Mouse (Mus musculus) left cerebral cortex, adult 11 months (tissue): ENCODE measurements around the gene Bex1.
"Not testable (repeated sequence)": the region's sequence is repeated elsewhere in the genome, so short reads cannot be mapped to it uniquely, and the experiment has no call there.

Experiments used
- DNase-seq: peaks from one replicate; pipeline ENCODE4 v3.0.0; 2022; ENCODE audit warnings: low spot score

Bex1 gene

DNA sequence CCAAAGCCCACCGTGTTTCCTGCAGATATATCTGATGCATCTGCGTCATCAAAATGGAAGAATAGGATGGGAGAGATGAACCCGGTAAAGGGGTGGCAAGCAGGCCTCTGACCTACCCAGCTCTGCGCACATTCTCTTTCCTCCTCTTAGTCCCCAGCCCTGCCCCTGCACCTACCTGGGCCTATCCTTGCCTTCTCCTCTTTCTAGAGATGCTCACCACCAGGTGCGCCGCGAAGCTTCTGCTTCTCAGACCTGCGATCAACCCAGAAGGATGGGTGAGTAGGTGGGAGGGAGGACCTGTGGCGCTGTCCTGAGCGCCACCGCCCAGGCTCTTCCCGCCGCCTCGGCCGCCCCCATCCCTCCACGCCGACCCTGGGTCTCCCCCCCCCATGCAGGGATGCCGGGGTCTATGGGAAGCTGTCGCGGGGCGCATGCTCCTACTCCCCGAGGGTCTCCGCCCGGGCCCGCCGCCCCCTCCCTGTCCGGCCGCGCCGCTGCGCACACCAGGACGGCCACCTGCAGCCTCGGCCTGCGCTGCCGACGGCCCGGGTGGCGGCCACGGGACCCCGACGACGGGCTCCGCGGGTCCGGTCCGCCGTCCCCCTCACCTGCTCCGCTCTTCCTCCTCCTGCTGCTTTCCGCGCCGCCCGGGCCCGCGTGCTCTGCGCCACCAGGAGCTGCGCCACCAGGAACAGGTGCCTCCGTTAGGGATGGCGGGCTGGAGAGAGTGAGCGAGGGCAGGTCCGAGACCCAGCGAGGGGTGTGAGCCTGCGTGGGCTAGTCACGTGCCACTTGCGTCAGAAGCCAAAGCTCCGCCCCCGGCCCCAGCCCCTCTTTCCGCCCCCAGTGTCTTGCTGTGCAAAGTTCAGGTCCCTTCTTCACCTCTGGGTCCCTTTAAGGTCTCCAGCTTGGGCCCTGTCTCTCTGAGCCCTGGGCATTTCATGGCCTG lies at the start of gene Bex1, which contains the start of gene Tceal7:
TSS of gene Bex1 (minus strand) at position 785 of the 949 bp plus-strand sequence.
TSS of gene Tceal7 (plus strand) at position 51 of the 949 bp plus-strand sequence.
- DNase-seq = not testable (repeated sequence)

GRCm38 (mm10) chrX:136252023-136252729 lies 36.9 kb upstream of the Bex1 start:
- no peak for DNase-seq

- no peak for DNase-seq
Observed at GRCm38 (mm10) chrX:136249671-136250070, 34.4 kb upstream of the Bex1 start.

- no peak for DNase-seq
Observed at GRCm38 (mm10) chrX:136248811-136249210, 33.5 kb upstream of the Bex1 start.

- no peak for DNase-seq
Observed at GRCm38 (mm10) chrX:136245521-136246071, 30.3 kb upstream of the Bex1 start.

DNA sequence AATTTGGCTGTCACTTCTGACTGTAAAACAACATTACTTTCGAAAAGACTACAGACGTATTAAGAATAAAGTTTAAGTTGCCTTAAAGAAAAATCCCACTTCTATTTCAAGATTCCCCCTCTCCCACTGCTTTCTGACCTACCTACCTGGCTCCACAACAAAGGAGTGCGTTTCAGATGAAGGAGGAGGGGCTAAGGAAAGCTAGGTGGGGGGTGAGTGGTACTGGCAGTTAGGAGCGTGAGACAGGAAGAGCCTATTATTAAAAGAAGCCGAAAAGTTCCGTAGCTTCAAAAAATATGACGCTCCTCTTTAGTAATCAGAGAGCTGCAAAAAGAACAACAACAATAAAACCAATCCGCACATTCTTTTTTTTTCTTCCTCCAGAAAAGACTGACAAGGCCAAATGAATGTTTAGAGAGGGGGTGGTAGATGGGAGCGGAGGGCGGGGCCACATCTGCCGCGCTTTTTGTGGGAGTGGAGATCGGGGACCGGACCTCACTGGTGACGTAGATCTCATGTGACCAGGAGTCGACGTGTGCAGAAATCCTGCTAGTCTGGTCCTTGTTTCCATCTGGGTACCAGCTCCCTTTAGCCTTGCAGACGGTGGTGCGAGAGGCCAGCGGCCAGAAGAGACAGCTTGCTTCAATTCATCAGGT lies 29.4 kb upstream of the Bex1 start, which contains the start of gene Tceal9:
TSS of gene Tceal9 (plus strand) at position 506 of the 656 bp plus-strand sequence.
- peak; percentile 46 for DNase-seq

DNA sequence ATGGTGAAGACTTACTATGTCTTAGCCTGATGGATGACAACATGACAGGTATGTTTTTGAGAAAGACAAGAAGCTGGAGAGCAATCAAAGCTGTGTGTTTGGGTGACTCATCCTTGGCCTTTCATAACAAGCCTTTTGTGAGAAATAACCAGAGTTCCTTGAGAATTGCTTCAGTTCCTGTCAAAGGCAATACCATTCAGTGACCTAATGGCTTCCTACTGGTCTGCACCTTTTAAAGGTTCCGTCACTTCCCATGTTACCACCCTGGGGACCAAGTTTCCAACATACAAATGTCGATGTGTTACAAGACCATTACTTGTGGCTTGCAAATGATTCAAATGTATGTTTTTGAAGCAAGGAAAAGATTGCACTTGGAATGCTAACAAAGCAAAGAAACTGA lies 27.9 kb upstream of the Bex1 start:
- no peak for DNase-seq

GRCm38 (mm10) chrX:136238118-136238517 lies 22.8 kb upstream of the Bex1 start:
- DNase-seq = no peak

GRCm38 (mm10) chrX:136227768-136228167 lies 12.5 kb upstream of the Bex1 start:
- DNase-seq = no peak

DNA sequence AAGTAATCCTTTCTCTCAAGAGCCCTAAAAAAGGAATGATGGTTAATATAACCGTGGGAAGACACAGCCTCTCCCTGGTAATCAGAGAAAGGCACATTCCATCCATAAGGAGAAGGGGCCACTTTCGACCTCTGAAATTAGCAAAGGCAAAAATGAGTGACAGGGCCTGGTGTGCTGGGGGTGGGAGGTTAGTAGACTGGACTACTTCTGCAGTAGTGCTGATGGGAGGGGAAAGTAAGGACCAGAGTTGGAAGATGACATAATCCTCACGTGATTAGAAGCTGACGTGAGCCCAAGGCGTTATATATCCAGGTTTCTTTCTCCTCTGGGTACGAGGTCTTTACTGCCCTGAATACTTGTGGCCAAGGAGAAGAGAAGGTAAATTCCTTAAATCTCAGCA lies 8.4 kb upstream of the Bex1 start:
- no peak for DNase-seq

DNA sequence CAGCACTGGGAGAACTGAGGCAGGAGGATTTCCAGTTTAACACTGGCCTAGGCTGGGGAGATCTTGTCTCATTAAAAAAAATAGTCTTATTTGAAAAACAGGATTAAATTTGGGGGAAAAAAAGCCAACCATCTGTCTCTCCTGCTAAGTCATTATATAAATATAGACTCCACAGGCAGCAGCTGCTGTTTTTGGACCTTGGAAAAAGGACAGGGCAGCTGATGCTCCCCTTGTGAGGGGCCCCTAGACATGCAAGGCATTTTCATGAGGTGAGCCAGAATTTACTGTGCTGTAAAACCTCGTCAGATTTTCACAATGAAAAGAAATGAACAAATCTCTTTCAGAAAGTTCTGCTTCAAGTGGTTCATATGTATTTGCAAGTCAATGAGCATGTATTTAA lies 990 bp upstream of the Bex1 start:
- no peak for DNase-seq

- DNase-seq = no peak
Observed at GRCm38 (mm10) chrX:136213396-136213795, 1.9 kb downstream of the Bex1 start.

- DNase-seq = no peak
Observed at GRCm38 (mm10) chrX:136204406-136204805, 10.9 kb downstream of the Bex1 start.

GRCm38 (mm10) chrX:136203664-136204066 lies 11.6 kb downstream of the Bex1 start, which contains the start of gene Tceal5:
Gene Tceal5 (minus strand): TSS chrX:136203876.
- DNase-seq = peak; percentile 39

GRCm38 (mm10) chrX:136203257-136203656 lies 12.1 kb downstream of the Bex1 start:
- DNase-seq = no peak

DNA sequence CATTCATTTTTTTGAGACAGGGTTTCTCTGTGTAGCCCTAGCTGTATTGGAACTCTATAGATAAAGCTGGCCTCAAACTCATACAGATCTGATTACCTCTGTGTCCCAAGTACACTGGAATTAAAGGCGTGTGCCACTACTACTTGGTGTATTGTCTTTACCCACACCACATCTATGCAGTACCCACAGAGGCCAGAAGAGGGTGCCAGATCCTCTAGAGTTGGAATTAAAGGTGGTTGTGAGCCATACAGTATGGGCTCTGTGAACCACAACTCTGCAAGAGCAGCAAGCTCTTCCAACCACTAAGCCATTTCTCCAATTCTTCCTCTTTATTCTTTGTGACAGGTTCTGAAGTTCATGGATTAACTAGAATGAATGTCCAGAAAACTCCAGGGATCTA lies 18.4 kb downstream of the Bex1 start:
- DNase-seq = no peak

DNA sequence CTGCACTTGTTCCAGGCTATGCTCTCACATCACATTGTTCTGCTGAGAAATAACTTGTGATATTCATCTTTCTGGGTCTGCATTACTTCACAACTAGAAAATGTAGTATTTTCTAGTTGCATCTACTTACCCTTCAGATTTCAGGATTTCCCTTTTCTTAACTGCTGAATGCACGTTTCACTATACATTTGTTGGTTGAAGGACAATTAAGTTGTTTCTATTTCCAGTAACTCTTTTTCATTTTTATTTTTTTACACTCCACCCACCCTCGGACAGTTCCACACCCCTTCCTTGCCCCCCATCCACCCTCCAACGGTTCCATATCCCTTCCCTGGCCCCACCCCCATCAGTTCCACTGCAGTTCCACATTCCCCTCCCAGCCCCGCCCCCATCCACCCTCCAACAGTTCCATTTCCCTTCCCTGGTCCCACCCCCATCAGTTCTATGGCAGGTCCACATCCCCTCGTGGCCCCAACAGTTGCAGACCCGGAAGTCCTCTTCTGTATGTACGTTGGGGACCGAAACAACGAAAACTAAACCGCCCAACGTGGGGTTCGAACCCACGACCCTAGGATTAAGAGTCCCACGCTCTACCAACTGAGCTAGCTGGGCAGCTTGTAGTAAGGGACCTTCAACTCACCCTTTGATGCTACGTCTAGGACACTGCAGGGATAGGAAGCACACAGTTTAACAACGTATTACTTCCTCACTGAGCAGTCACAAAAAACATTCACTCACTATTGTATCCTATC lies 19.9 kb downstream of the Bex1 start:
- no peak for DNase-seq

- no peak for DNase-seq
Observed at GRCm38 (mm10) chrX:136183107-136183506, 32.2 kb downstream of the Bex1 start.

DNA sequence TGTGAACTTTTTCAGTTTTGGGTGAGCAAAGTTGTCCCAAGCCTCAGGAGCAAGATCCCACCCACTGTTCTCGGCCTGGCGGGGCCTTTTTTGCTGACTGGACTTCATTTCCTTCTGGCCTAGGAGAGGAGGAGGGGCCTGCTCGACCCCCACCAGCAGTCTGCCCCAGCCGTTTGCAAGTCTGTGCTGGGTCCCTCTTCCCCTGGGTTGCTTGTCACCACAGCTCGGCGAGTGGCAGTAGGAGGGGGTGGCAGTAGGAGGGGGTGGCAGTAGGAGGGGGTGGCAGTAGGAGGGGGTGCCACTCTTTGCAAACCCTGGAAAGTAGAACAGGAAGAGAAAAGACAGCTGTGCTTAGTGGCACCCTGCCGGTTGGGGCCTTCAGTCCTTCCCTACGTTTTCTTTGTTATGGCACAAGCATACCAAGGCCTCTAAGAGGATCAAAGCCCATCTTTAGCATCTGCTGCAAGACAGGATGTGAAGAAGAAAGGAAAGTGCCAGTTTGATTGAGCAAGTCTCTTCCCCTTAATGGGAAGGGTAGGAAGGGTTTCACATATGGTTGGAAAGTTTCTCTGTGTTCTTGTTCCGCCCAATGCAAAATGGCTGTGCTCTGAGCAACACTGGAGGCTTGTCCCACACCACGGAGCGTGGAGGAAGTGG lies 34.3 kb downstream of the Bex1 start:
- no peak for DNase-seq

DNA sequence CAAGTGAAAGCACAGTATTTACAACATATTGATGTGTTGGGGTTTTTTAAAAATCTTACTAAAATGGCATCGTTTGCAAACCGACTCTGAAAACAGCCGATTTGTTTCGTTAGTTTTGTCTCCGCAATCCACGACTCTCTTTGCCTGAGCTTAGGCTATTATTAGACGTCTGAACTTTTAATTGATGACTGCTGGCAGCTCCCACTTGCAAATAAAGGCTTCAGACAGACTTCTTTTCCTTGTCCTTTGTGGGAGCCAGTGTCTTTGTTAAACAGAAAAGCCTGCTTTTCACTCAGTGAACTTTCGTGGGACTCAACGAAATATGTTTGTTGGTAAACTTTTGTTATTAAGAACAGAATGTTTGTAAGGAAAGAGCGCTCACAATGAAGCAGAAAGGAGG lies 42.5 kb downstream of the Bex1 start:
- DNase-seq = no peak

- DNase-seq = peak; percentile 71
Observed at GRCm38 (mm10) chrX:136172118-136172551, 43.2 kb downstream of the Bex1 start, which contains the start of gene Tceal8. Gene Tceal8 (minus strand): TSS chrX:136172342.
